Mouse (Mus musculus) left cerebral cortex, postnatal 4 days (tissue): ENCODE results near the gene C4b. TPM values are rescaled to one million over a fixed set of nuclear protein-coding genes. Genes with fewer than 3 reads are reported as not detected.

Source experiments
- microRNA-seq: library from miRNA; unstranded; fragments of <30 nt; microRNA quantifications from one replicate; pipeline ENCODE4 v1.2.0, GENCODE M21; 2022
- total RNA-seq, 2 experiments: library from RNA; stranded (reverse); gene quantifications; 2 replicates each; pipeline ENCODE4 v1.2.3; 2021

C4b gene
- total RNA-seq, 2 experiments from 2014 or later = 4.4 TPM

Small RNA genes lying within 50 kb of the gene (microRNA-seq; reads per million reads assigned to microRNA genes)
- not detected for gene Gm27471

Other genes with a start within 250 kb of the C4b start
- gene Btnl6, start 226.5 kb downstream of the C4b start, total RNA-seq = not detected
- gene Notch4, start 179.6 kb downstream of the C4b start, total RNA-seq = 1 to 10 TPM; 9.8 TPM
- 1 to 10 TPM; 1.6 to 2.8 TPM for gene Gpsm3, start 154.1 kb downstream of the C4b start, total RNA-seq
- gene Pbx2, start 152.6 kb downstream of the C4b start, total RNA-seq = 10 to 100 TPM; 36.2 to 39.3 TPM
- gene Ager, start 146.0 kb downstream of the C4b start, total RNA-seq = 1 to 10 TPM; 1.8 TPM
- gene Rnf5, start 140.2 kb downstream of the C4b start, total RNA-seq = 100 to 1,000 TPM; 106 to 109 TPM
- gene Agpat1, start 139.6 kb downstream of the C4b start, total RNA-seq = 100 to 1,000 TPM; 145 to 154 TPM
- gene Egfl8, start 127.9 kb downstream of the C4b start, total RNA-seq = 1 to 10 TPM; 4.9 to 5.9 TPM
- 10 to 100 TPM; 30.3 to 32.7 TPM for gene Ppt2, start 115.4 kb downstream of the C4b start, total RNA-seq
- gene Prrt1, start 114.3 kb downstream of the C4b start, total RNA-seq = 10 to 100 TPM; 78.2 to 81.9 TPM
- 10 to 100 TPM in 1 of 2 experiments, 1 to 10 TPM in 1; 7.9 to 10.5 TPM for gene Fkbpl, start 99.1 kb downstream of the C4b start, total RNA-seq
- 10 to 100 TPM; 72.8 to 75.4 TPM for gene Atf6b, start 96.7 kb downstream of the C4b start, total RNA-seq
- 1 to 10 TPM; 1.9 to 2.2 TPM for gene Tnxb, start 73.3 kb downstream of the C4b start, total RNA-seq
- not detected for gene Cyp21a1, start 60.7 kb upstream of the C4b start, total RNA-seq
- gene Stk19, start 93.1 kb upstream of the C4b start, total RNA-seq = 10 to 100 TPM; 47.9 to 48.2 TPM
- gene Dxo, start 93.1 kb upstream of the C4b start, total RNA-seq = 10 to 100 TPM; 33.8 to 38.1 TPM
- 10 to 100 TPM; 68.5 to 74.7 TPM for gene Skiv2l, start 106.3 kb upstream of the C4b start, total RNA-seq
- 10 to 100 TPM; 31.7 to 32.8 TPM for gene Nelfe, start 106.5 kb upstream of the C4b start, total RNA-seq
- under 1 TPM; 0.28 to 0.66 TPM for gene Cfb, start 118.6 kb upstream of the C4b start, total RNA-seq
- gene Zbtb12, start 135.6 kb upstream of the C4b start, total RNA-seq = 10 to 100 TPM; 35.4 to 38.3 TPM
- not detected for gene Gm20547, start 138.2 kb upstream of the C4b start, total RNA-seq
- 1 to 10 TPM; 2.1 to 3.2 TPM for gene C2, start 154.4 kb upstream of the C4b start, total RNA-seq
- 100 to 1,000 TPM; 232 to 251 TPM for gene Ehmt2, start 154.6 kb upstream of the C4b start, total RNA-seq
- under 1 TPM in 1 of 2 experiments, not detected in 1; 0.20 TPM for gene Slc44a4, start 170.6 kb upstream of the C4b start, total RNA-seq
- gene Neu1, start 187.4 kb upstream of the C4b start, total RNA-seq = 10 to 100 TPM; 18.8 to 19.1 TPM
- 1 to 10 TPM; 1.6 to 2.3 TPM for gene Hspa1b, start 215.4 kb upstream of the C4b start, total RNA-seq
- gene Gm20481, start 226.0 kb upstream of the C4b start, total RNA-seq = not detected
- gene Hspa1a, start 228.3 kb upstream of the C4b start, total RNA-seq = 1 to 10 TPM; 3.1 to 5.2 TPM
- gene Hspa1l, start 228.8 kb upstream of the C4b start, total RNA-seq = under 1 TPM in 1 of 2 experiments, not detected in 1; 0.22 TPM
- 10 to 100 TPM; 35.9 to 38.5 TPM for gene Lsm2, start 238.0 kb upstream of the C4b start, total RNA-seq